Mouse (Mus musculus) kidney, embryonic 16.5 days (tissue): ENCODE results near the gene Otof. TPM values are rescaled to one million over a fixed set of nuclear protein-coding genes. Genes with fewer than 3 reads are reported as not detected.

Experiments used
- ATAC-seq: fragments of 200-750 bp; cut with Nextera tagmentation; 2 replicates; pipeline ENCODE4 v1.8.0; 2017; ENCODE audit warnings: moderate TSS enrichment; ENCODE audit not compliant: low FRiP score, low TSS enrichment
- H3K27ac ChIP-seq: fragments of 300-500 bp; sonication (generic); 2 replicates; pipeline ENCODE4 v1.5.1; 2014; ENCODE audit warnings: low read length
- H3K27me3 ChIP-seq: fragments of 300-500 bp; sonication (generic); 2 replicates; pipeline ENCODE4 v1.6.1; 2014; ENCODE audit warnings: low read length, control low read depth, mixed read lengths; ENCODE audit not compliant: insufficient read depth
- H3K36me3 ChIP-seq: fragments of 300-500 bp; sonication (generic); 2 replicates; pipeline ENCODE4 v1.6.1; 2014; ENCODE audit warnings: low read length, control low read depth, mixed read lengths; ENCODE audit not compliant: insufficient read depth
- H3K4me1 ChIP-seq: fragments of 300-500 bp; sonication (generic); 2 replicates; pipeline ENCODE4 v1.6.1; 2014; ENCODE audit warnings: low read length, control low read depth, mixed read lengths; ENCODE audit not compliant: insufficient read depth
- H3K4me2 ChIP-seq: fragments of 300-500 bp; sonication (generic); replicated peaks from 2 replicates; pipeline ENCODE4 v1.6.1; 2014; ENCODE audit warnings: low read depth, low read length
- H3K4me3 ChIP-seq: fragments of 300-500 bp; sonication (generic); 2 replicates; pipeline ENCODE4 v1.5.1; 2014; ENCODE audit warnings: mild to moderate bottlenecking, low read length
- H3K9ac ChIP-seq: fragments of 300-500 bp; sonication (generic); replicated peaks from 2 replicates; pipeline ENCODE4 v1.6.1; 2014; ENCODE audit warnings: low read length
- H3K9me3 ChIP-seq: fragments of 300-500 bp; sonication (generic); 2 replicates; pipeline ENCODE4 v1.6.1; 2016; ENCODE audit warnings: low read length, control low read depth
- WGBS: fragments of 180-500 bp; shearing (Covaris S2); extraction: QIAGEN DNeasy Blood & Tissue Kit; methylation state at CpG from one replicate; pipeline ENCODE4 v1.1.7; 2014; 5-methylcytosine and 5-hydroxymethylcytosine counted together
- polyA plus RNA-seq: library from polyadenylated mRNA; unstranded; fragments of >200 nt; fragmentation: Nextera tagmentation; extraction: Ambion mirVana; gene quantifications from 2 replicates; pipeline ENCODE4 v1.2.1, GENCODE M21; 2015

The Otof gene
- polyA plus RNA-seq, 1 experiment from 2014 or later = 0.09 TPM

GRCm38 (mm10) chr5:30401165-30401564 is 60.6 kb downstream of the Otof start:
- Histone ChIP-seq H3K27ac (no peak overlapping the region), H3K9me3 (no peaks in the 10 kb centered on the region), H3K4me3 (no peak overlapping the region), H3K9ac (no peak overlapping the region), H3K4me1 (no peaks in the 10 kb centered on the region), H3K4me2 (no peak overlapping the region), H3K36me3 (no peaks in the 10 kb centered on the region), H3K27me3 (no peaks in the 10 kb centered on the region)
- WGBS = 26% methylated on average over 8 of the region's 8 CpGs
- ATAC-seq = no peak

- no peaks in the 10 kb centered on the region for H3K4me1 ChIP-seq
- H3K9ac ChIP-seq = no peak overlapping the region
- no peak for ATAC-seq
- no peaks in the 10 kb centered on the region for H3K9me3 ChIP-seq
- H3K27me3 ChIP-seq = no peaks in the 10 kb centered on the region
- WGBS = 76% methylated on average over 5 of the region's 5 CpGs
- no peak overlapping the region for H3K27ac ChIP-seq
- no peak overlapping the region for H3K4me2 ChIP-seq
- no peak overlapping the region for H3K4me3 ChIP-seq
- no peaks in the 10 kb centered on the region for H3K36me3 ChIP-seq
These were observed 61.2 kb downstream of the Otof start for GRCm38 (mm10) chr5:30400521-30400920.

GRCm38 (mm10) chr5:30391473-30391872 is 70.3 kb downstream of the Otof start:
- Histone ChIP-seq H3K9ac (no peak overlapping the region), H3K4me1 (no peaks in the 10 kb centered on the region), H3K4me2 (no peak overlapping the region), H3K27me3 (no peaks in the 10 kb centered on the region), H3K36me3 (no peaks in the 10 kb centered on the region), H3K27ac (no peak overlapping the region), H3K9me3 (no peaks in the 10 kb centered on the region), H3K4me3 (no peak overlapping the region)
- no peak for ATAC-seq
- 30% methylated on average over 7 of the region's 7 CpGs for WGBS

GRCm38 (mm10) chr5:30389836-30390235 is 71.9 kb downstream of the Otof start:
- Histone ChIP-seq H3K4me3 (no peak overlapping the region), H3K9ac (no peak overlapping the region), H3K27ac (no peak overlapping the region), H3K27me3 (no peaks in the 10 kb centered on the region), H3K4me2 (no peak overlapping the region), H3K9me3 (no peaks in the 10 kb centered on the region), H3K4me1 (no peaks in the 10 kb centered on the region), H3K36me3 (no peaks in the 10 kb centered on the region)
- WGBS = 91% methylated on average over 5 of the region's 5 CpGs
- no peak for ATAC-seq

GRCm38 (mm10) chr5:30387726-30388125 is 74.0 kb downstream of the Otof start:
- ATAC-seq = no peak
- H3K27ac ChIP-seq = no peak overlapping the region
- peaks cover 3% of the 10 kb centered on the region; the same call in 1 of the 2 replicates for H3K4me1 ChIP-seq
- H3K9me3 ChIP-seq = no peaks in the 10 kb centered on the region
- no peak overlapping the region for H3K9ac ChIP-seq
- H3K36me3 ChIP-seq = no peaks in the 10 kb centered on the region
- no peak overlapping the region for H3K4me3 ChIP-seq
- H3K27me3 ChIP-seq = no peaks in the 10 kb centered on the region
- no peak overlapping the region for H3K4me2 ChIP-seq
- 80% methylated on average over 6 of the region's 6 CpGs for WGBS

DNA sequence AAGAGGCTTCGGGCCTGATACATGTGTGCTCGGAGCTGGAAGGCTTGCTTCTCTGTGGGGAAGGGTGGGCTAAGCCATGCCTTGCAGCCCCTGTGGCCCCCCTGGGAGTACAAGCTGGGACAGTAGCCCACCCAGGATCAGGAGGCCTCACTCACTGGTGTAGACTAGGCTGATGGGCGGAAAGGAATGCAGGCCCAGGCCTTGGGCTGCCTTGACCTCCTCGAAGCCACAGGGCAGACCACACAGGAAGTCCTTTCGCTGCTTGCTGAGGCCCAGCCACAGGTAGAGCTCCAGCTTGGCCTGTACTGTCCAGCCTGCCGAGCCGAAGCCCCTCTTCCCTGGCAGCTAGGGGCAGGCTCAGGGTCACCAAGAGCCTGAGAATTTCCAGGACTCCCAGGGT is 78.9 kb downstream of the Otof start:
- Histone ChIP-seq H3K36me3 (no peaks in the 10 kb centered on the region), H3K4me2 (no peak overlapping the region), H3K4me1 (peaks cover 4% of the 10 kb centered on the region; the same call in 1 of the 2 replicates), H3K27ac (no peak overlapping the region), H3K9ac (no peak overlapping the region), H3K4me3 (no peak overlapping the region), H3K9me3 (no peaks in the 10 kb centered on the region), H3K27me3 (no peaks in the 10 kb centered on the region)
- whole genome bisulfite sequencing = 43% methylated on average over 7 of the region's 7 CpGs
- no peak for ATAC-seq

DNA sequence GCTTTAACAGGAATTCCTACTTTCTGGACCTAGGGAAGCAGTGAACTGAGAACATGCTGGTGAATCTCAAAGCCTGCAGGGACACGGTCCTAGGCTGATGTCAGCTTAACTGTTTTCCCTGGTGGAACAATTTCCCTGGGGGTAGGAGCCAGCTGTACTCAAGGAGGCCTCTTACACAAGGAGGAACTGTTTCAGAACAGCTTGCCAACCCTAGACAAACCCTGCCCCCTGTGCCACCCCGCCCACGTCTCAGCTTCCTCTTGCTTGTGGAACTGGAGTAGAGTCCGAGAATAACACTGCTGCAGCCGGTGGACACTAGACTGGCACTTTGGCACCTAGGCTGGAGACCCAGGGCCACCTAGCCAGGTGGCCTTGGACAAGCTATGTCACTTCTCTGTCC is 92.3 kb downstream of the Otof start:
- ATAC-seq = no peak
- H3K4me2 ChIP-seq = no peak overlapping the region
- no peak overlapping the region for H3K4me3 ChIP-seq
- H3K36me3 ChIP-seq = no peaks in the 10 kb centered on the region
- H3K27me3 ChIP-seq = no peaks in the 10 kb centered on the region
- no peaks in the 10 kb centered on the region for H3K4me1 ChIP-seq
- no peaks in the 10 kb centered on the region for H3K9me3 ChIP-seq
- 54% methylated on average over 5 of the region's 5 CpGs for WGBS
- no peak overlapping the region for H3K9ac ChIP-seq
- H3K27ac ChIP-seq = no peak overlapping the region

DNA sequence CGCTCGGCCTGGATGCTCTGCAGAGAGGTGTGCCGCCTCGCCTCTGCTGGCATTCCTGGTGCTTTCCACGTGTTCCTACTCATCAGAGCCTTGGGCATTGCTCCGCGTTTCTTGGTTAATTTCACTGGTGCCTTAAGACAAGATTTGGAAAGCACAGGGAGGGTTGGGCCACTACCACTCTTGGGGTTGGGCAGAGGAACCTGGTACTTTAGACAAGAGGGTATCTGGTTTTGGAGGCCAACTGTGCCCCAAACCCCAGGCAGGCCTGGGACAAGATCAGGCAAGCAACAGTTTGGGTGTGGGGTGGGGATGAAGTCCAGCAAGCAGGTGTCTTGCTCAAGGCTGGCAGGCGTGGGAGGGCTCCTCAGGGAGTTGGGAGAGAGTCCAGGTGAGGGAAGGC is 94.3 kb downstream of the Otof start:
- Histone ChIP-seq H3K27me3 (no peaks in the 10 kb centered on the region), H3K36me3 (no peaks in the 10 kb centered on the region), H3K27ac (no peak overlapping the region), H3K4me1 (no peaks in the 10 kb centered on the region), H3K4me3 (no peak overlapping the region), H3K4me2 (no peak overlapping the region), H3K9me3 (no peaks in the 10 kb centered on the region), H3K9ac (no peak overlapping the region)
- no peak for ATAC-seq
- 85% methylated on average over 8 of the region's 8 CpGs for WGBS

- Histone ChIP-seq H3K4me1 (no peaks in the 10 kb centered on the region), H3K9me3 (no peaks in the 10 kb centered on the region), H3K27me3 (no peaks in the 10 kb centered on the region), H3K9ac (no peak overlapping the region), H3K4me2 (no peak overlapping the region), H3K36me3 (no peaks in the 10 kb centered on the region), H3K27ac (no peak overlapping the region), H3K4me3 (no peak overlapping the region)
- no peak for ATAC-seq
- WGBS = 72% methylated on average over 10 of the region's 10 CpGs
These were observed 103.2 kb downstream of the Otof start for GRCm38 (mm10) chr5:30358436-30359099.

DNA sequence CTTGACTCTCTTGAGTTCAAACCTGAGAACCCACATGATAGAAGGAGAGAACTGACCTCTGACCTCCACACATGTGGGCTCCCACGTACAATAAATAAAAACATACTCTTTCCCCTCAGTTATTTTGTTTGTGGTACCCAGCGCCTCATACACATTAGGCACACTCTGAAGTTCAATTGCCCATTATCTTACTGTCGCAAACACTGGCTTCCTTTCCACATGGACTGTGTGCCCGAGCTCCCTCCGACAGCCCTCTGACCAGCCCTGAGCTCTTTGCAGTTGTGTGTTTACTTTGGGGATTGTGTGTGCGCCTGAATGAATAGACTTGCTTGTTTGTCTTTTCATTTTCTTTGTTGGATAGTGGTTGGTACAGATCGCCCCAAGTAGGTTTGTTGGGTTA is 105.1 kb downstream of the Otof start:
- WGBS = 84% methylated on average over 7 of the region's 7 CpGs
- H3K27me3 ChIP-seq = no peaks in the 10 kb centered on the region
- ATAC-seq = no peak
- H3K27ac ChIP-seq = no peak overlapping the region
- no peak overlapping the region for H3K4me2 ChIP-seq
- no peaks in the 10 kb centered on the region for H3K36me3 ChIP-seq
- H3K4me1 ChIP-seq = no peaks in the 10 kb centered on the region
- H3K9ac ChIP-seq = no peak overlapping the region
- H3K9me3 ChIP-seq = no peaks in the 10 kb centered on the region
- no peak overlapping the region for H3K4me3 ChIP-seq
